Mouse (Mus musculus): ENCODE results near the gene Pramef17. TPM values are rescaled to one million over a fixed set of nuclear protein-coding genes. Genes with fewer than 3 reads are reported as not detected.

The Pramef17 gene
- not detected in 2 replicates for polyA plus RNA-seq (2012; rRNA removed)

GRCm38 (mm10) chr4:143994269-143994668 lies at the start of gene Pramef17:
Gene Pramef17 (minus strand): TSS chr4:143994369.

GRCm38 (mm10) chr4:143966850-143967249 lies 27.3 kb downstream of the Pramef17 start, which contains the start of gene Gm13101:
Gene Gm13101 (minus strand): TSS chr4:143966950.

GRCm38 (mm10) chr4:143950916-143951315 lies 43.3 kb downstream of the Pramef17 start, which contains the start of gene Pramef25:
Gene Pramef25 (minus strand): TSS chr4:143951016.

Other genes starting within 250 kb of the Pramef17 start
- gene Gm13023, start 205.0 kb downstream of the Pramef17 start, polyA plus RNA-seq (2012; rRNA removed), result 2.2 and 2.8 TPM in 2 replicates
- gene Gm13084, start 178.3 kb downstream of the Pramef17 start, polyA plus RNA-seq (2012; rRNA removed), result 1.8 and 3.5 TPM in 2 replicates
- gene Gm13103, start 147.9 kb downstream of the Pramef17 start, polyA plus RNA-seq (2012; rRNA removed), result 0.44 and 0.96 TPM in 2 replicates
- gene Pramef6, start 94.0 kb downstream of the Pramef17 start, polyA plus RNA-seq (2012; rRNA removed), result not detected in 2 replicates
- gene Pramef25, start 43.4 kb downstream of the Pramef17 start, polyA plus RNA-seq (2012; rRNA removed), result not detected in 2 replicates
- gene Gm13101, start 27.4 kb downstream of the Pramef17 start, polyA plus RNA-seq (2012; rRNA removed), result not detected in 2 replicates
- not detected in 2 replicates for gene Pramel4, start 64.8 kb upstream of the Pramef17 start, polyA plus RNA-seq (2012; rRNA removed)
- gene Gm13102, start 112.1 kb upstream of the Pramef17 start, polyA plus RNA-seq (2012; rRNA removed), result not detected in 2 replicates
- 1.3 and 1.8 TPM in 2 replicates for gene Oog3, start 168.3 kb upstream of the Pramef17 start, polyA plus RNA-seq (2012; rRNA removed)
- gene Oog2, start 196.3 kb upstream of the Pramef17 start, polyA plus RNA-seq (2012; rRNA removed), result 1.1 and 1.3 TPM in 2 replicates
- gene C87977, start 218.9 kb upstream of the Pramef17 start, polyA plus RNA-seq (2012; rRNA removed), result 2.7 and 3.3 TPM in 2 replicates

All from ovary, adult 2 months (tissue).